Mouse (Mus musculus): ENCODE data around the gene Trp53rkb. TPM values are rescaled to one million over a fixed set of nuclear protein-coding genes. Genes with fewer than 3 reads are reported as not detected.

Gene Trp53rkb
- polyA plus RNA-seq, 1 experiment from 2014 or later: 9.5 TPM

- Histone ChIP-seq H3K9ac (no peak overlapping the region), H3K4me3 (no peak overlapping the region), H3K4me1 (replicated peaks) (peaks cover 7% of the 10 kb centered on the region; the same call in 1 of the 2 replicates), H3K9me3 (no peaks in the 10 kb centered on the region), H3K27me3 (no peaks in the 10 kb centered on the region), H3K27ac (replicated peaks) (no peak overlapping the region), H3K36me3 (no peaks in the 10 kb centered on the region), H3K4me2 (no peak overlapping the region)
- 80% methylated on average over 10 of the region's 10 CpGs for WGBS
- ATAC-seq (ENCODE audit: low read depth): no peak
These were observed 29.9 kb downstream of the Trp53rkb start for GRCm38 (mm10) chr2:166822119-166822826.

GRCm38 (mm10) chr2:166822901-166823300 is 30.6 kb downstream of the Trp53rkb start:
- H3K27ac ChIP-seq (replicated peaks): no peak overlapping the region; the same call in 1 of the 2 replicates
- H3K27me3 ChIP-seq: no peaks in the 10 kb centered on the region
- no peak for ATAC-seq (ENCODE audit: low read depth)
- no peaks in the 10 kb centered on the region for H3K36me3 ChIP-seq
- H3K4me1 ChIP-seq (replicated peaks): peaks cover 7% of the 10 kb centered on the region; the same call in 1 of the 2 replicates
- 81% methylated on average over 2 of the region's 2 CpGs for WGBS
- H3K4me2 ChIP-seq: no peak overlapping the region
- no peaks in the 10 kb centered on the region for H3K9me3 ChIP-seq
- H3K4me3 ChIP-seq: no peak overlapping the region
- H3K9ac ChIP-seq: no peak overlapping the region

- 93% methylated on average over 5 of the region's 5 CpGs for WGBS
- ATAC-seq (ENCODE audit: low read depth): no peak
These were observed 32.1 kb downstream of the Trp53rkb start for GRCm38 (mm10) chr2:166824386-166824785.

GRCm38 (mm10) chr2:166824998-166825397 is 32.7 kb downstream of the Trp53rkb start:
- no peak for ATAC-seq (ENCODE audit: low read depth)
- 93% methylated on average over 5 of the region's 5 CpGs for WGBS
- H3K9ac ChIP-seq: no peak overlapping the region
- H3K4me1 ChIP-seq (replicated peaks): peaks cover 7% of the 10 kb centered on the region; the same call in 1 of the 2 replicates
- no peak overlapping the region for H3K27ac ChIP-seq (replicated peaks)
- no peak overlapping the region for H3K4me3 ChIP-seq
- H3K4me2 ChIP-seq: no peak overlapping the region
- no peaks in the 10 kb centered on the region for H3K27me3 ChIP-seq
- no peaks in the 10 kb centered on the region for H3K9me3 ChIP-seq
- no peaks in the 10 kb centered on the region for H3K36me3 ChIP-seq

More at GRCm38 (mm10) chr2:166824386-166824785, 32.1 kb downstream of the Trp53rkb start:
- Histone ChIP-seq H3K27me3 (no peaks in the 10 kb centered on the region), H3K9ac (no peak overlapping the region), H3K9me3 (no peaks in the 10 kb centered on the region), H3K27ac (replicated peaks) (no peak overlapping the region), H3K36me3 (no peaks in the 10 kb centered on the region), H3K4me2 (no peak overlapping the region), H3K4me1 (replicated peaks) (peaks cover 7% of the 10 kb centered on the region; the same call in 1 of the 2 replicates), H3K4me3 (no peak overlapping the region)

- Histone ChIP-seq H3K36me3 (no peaks in the 10 kb centered on the region), H3K4me1 (replicated peaks) (no peaks in the 10 kb centered on the region), H3K4me2 (no peak overlapping the region), H3K9ac (no peak overlapping the region), H3K9me3 (no peaks in the 10 kb centered on the region), H3K4me3 (no peak overlapping the region), H3K27ac (replicated peaks) (no peak overlapping the region), H3K27me3 (no peaks in the 10 kb centered on the region)
- no peak for ATAC-seq (ENCODE audit: low read depth)
- WGBS: 90% methylated on average over 8 of the region's 8 CpGs
These were observed 34.3 kb downstream of the Trp53rkb start for GRCm38 (mm10) chr2:166826491-166827224.

- Histone ChIP-seq H3K9ac (no peak overlapping the region), H3K27ac (replicated peaks) (no peak overlapping the region), H3K4me2 (no peak overlapping the region), H3K9me3 (no peaks in the 10 kb centered on the region), H3K36me3 (no peaks in the 10 kb centered on the region), H3K27me3 (no peaks in the 10 kb centered on the region), H3K4me3 (no peak overlapping the region), H3K4me1 (replicated peaks) (no peaks in the 10 kb centered on the region)
- 92% methylated on average over 12 of the region's 12 CpGs for WGBS
- ATAC-seq (ENCODE audit: low read depth): no peak
These were observed 36.0 kb downstream of the Trp53rkb start for GRCm38 (mm10) chr2:166828306-166828705.

GRCm38 (mm10) chr2:166830350-166830749 is 38.0 kb downstream of the Trp53rkb start:
- WGBS: 86% methylated on average over 5 of the region's 5 CpGs
- ATAC-seq (ENCODE audit: low read depth): no peak

GRCm38 (mm10) chr2:166834091-166834490 is 41.8 kb downstream of the Trp53rkb start:
- no peaks in the 10 kb centered on the region for H3K9me3 ChIP-seq
- H3K27ac ChIP-seq (replicated peaks): no peak overlapping the region
- peaks cover 30% of the 10 kb centered on the region for H3K36me3 ChIP-seq
- WGBS: 91% methylated on average over 2 of the region's 2 CpGs
- H3K4me2 ChIP-seq: no peak overlapping the region
- ATAC-seq (ENCODE audit: low read depth): no peak
- H3K27me3 ChIP-seq: no peaks in the 10 kb centered on the region
- no peak overlapping the region for H3K4me3 ChIP-seq
- no peaks in the 10 kb centered on the region for H3K4me1 ChIP-seq (replicated peaks)
- no peak overlapping the region for H3K9ac ChIP-seq

More at GRCm38 (mm10) chr2:166830350-166830749, 38.0 kb downstream of the Trp53rkb start:
- Histone ChIP-seq H3K4me1 (replicated peaks) (no peaks in the 10 kb centered on the region), H3K4me2 (no peak overlapping the region), H3K9me3 (no peaks in the 10 kb centered on the region), H3K36me3 (peaks cover 6% of the 10 kb centered on the region), H3K9ac (no peak overlapping the region), H3K27me3 (no peaks in the 10 kb centered on the region), H3K4me3 (no peak overlapping the region), H3K27ac (replicated peaks) (no peak overlapping the region)

- Histone ChIP-seq H3K4me3 (no peak overlapping the region), H3K4me2 (no peak overlapping the region), H3K27ac (replicated peaks) (no peak overlapping the region), H3K4me1 (replicated peaks) (no peaks in the 10 kb centered on the region), H3K36me3 (peaks cover 30% of the 10 kb centered on the region), H3K9ac (no peak overlapping the region), H3K9me3 (no peaks in the 10 kb centered on the region), H3K27me3 (no peaks in the 10 kb centered on the region)
- no peak for ATAC-seq (ENCODE audit: low read depth)
- WGBS: 94% methylated on average over 4 of the region's 4 CpGs
These were observed 42.5 kb downstream of the Trp53rkb start for GRCm38 (mm10) chr2:166834796-166835195.

GRCm38 (mm10) chr2:166835581-166835980 is 43.2 kb downstream of the Trp53rkb start:
- Histone ChIP-seq H3K9ac (no peak overlapping the region), H3K27me3 (no peaks in the 10 kb centered on the region), H3K36me3 (peaks cover 30% of the 10 kb centered on the region), H3K27ac (replicated peaks) (no peak overlapping the region), H3K4me2 (no peak overlapping the region), H3K4me3 (no peak overlapping the region), H3K9me3 (no peaks in the 10 kb centered on the region), H3K4me1 (replicated peaks) (no peaks in the 10 kb centered on the region)
- no peak for ATAC-seq (ENCODE audit: low read depth)
- 81% methylated on average over 5 of the region's 5 CpGs for WGBS

GRCm38 (mm10) chr2:166841813-166842212 is 49.5 kb downstream of the Trp53rkb start:
- WGBS: 90% methylated on average over 4 of the region's 4 CpGs
- H3K4me2 ChIP-seq: no peak overlapping the region
- no peaks in the 10 kb centered on the region for H3K27me3 ChIP-seq
- no peaks in the 10 kb centered on the region for H3K4me1 ChIP-seq (replicated peaks)
- H3K27ac ChIP-seq (replicated peaks): no peak overlapping the region
- H3K9ac ChIP-seq: no peak overlapping the region
- H3K9me3 ChIP-seq: 0 out of 2 replicates have a peak, but pooled peaks cover under 1% of the 10 kb centered on the region
- H3K36me3 ChIP-seq: peaks cover 39% of the 10 kb centered on the region
- H3K4me3 ChIP-seq: no peak overlapping the region
- no peak for ATAC-seq (ENCODE audit: low read depth)

All from neural tube, embryonic 13.5 days (tissue).